Mouse (Mus musculus): ENCODE measurements around the gene Mmp9.

DNA sequence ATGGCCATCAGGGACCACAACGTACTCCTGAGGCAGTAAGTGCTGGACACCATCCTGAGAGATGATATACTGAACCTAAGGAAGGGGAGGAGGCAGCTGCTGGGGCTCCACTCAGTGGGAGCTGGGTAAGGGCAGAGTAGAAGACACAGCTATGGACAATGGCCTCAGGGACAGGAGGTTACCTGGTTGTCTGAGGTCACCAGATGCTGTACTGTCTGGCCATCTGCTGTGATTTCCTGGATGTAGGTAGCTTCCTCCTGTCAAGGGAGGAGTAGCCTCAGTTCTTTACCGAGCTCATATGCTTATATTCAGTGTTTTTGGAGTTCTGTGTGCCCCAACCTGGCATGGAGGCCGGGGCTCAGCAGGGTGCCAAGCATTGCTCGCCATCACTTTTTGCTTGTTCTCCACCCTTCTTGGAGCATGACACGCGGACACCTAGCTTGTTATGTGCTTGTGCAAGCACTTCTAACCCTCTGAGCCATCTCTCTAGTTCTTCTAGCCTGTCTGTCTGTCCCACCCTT, 47.8 kb upstream of the Mmp9 start:
- TF ChIP-seq GATA1 (IDR thresholded peaks at IDR 0.05; ENCODE audit: low read length) (no peak), TAL1 (IDR thresholded peaks at IDR 0.05; ENCODE audit: low read length) (no peak)
